Mouse (Mus musculus) forebrain, embryonic 11.5 days (tissue): ENCODE data around the gene Grik2. TPM values are rescaled to one million over a fixed set of nuclear protein-coding genes. Genes with fewer than 3 reads are reported as not detected.
A peak's percentile ranks its signal among the peaks of the same experiment; 100 is the strongest.

ENCODE experiments used
- ATAC-seq: fragments of 200-750 bp; cut with Nextera tagmentation; replicated peaks from 2 replicates; pipeline ENCODE4 v1.8.0; 2017; ENCODE audit warnings: moderate TSS enrichment; ENCODE audit not compliant: low FRiP score
- DNase-seq: peaks from one replicate; pipeline ENCODE4 v3.0.0-alpha.2; 2017; ENCODE audit warnings: low spot score
- H3K27ac ChIP-seq: fragments of 300-500 bp; sonication (generic); 2 replicates; pipeline ENCODE4 v1.5.1; 2014; ENCODE audit warnings: low read depth, low read length
- H3K27me3 ChIP-seq: fragments of 300-500 bp; sonication (generic); 2 replicates; pipeline ENCODE4 v1.6.1; 2014; ENCODE audit warnings: mild to moderate bottlenecking, low read length, mixed read lengths; ENCODE audit not compliant: control insufficient read depth, insufficient read depth
- H3K36me3 ChIP-seq: fragments of 300-500 bp; sonication (generic); 2 replicates; pipeline ENCODE4 v1.6.1; 2014; ENCODE audit warnings: mild to moderate bottlenecking, low read length, moderate library complexity, mixed read lengths; ENCODE audit not compliant: control insufficient read depth, insufficient read depth
- H3K4me1 ChIP-seq: fragments of 300-500 bp; sonication (generic); replicated peaks from 2 replicates; pipeline ENCODE4 v1.6.1; 2014; ENCODE audit warnings: low read length, mixed read lengths; ENCODE audit not compliant: control insufficient read depth, insufficient read depth
- H3K4me2 ChIP-seq: fragments of 300-500 bp; sonication (generic); 2 replicates; pipeline ENCODE4 v1.6.1; 2014; ENCODE audit warnings: low read depth, mild to moderate bottlenecking, low read length, moderate library complexity, mixed read lengths; ENCODE audit not compliant: severe bottlenecking
- H3K4me3 ChIP-seq: fragments of 300-500 bp; sonication (generic); 2 replicates; pipeline ENCODE4 v1.5.1; 2014; ENCODE audit warnings: low read depth, low read length
- H3K9ac ChIP-seq: fragments of 300-500 bp; sonication (generic); 2 replicates; pipeline ENCODE4 v1.6.1; 2014; ENCODE audit warnings: low read length
- H3K9me3 ChIP-seq: fragments of 300-500 bp; sonication (generic); 2 replicates; pipeline ENCODE4 v1.6.1; 2016; ENCODE audit warnings: low read length, mixed read lengths; ENCODE audit not compliant: control insufficient read depth
- WGBS: fragments of 180-500 bp; shearing (Covaris S2); extraction: QIAGEN DNeasy Blood & Tissue Kit; methylation state at CpG from one replicate; pipeline ENCODE4 v1.1.7; 2014; 5-methylcytosine and 5-hydroxymethylcytosine counted together
- polyA plus RNA-seq: library from polyadenylated mRNA; unstranded; fragments of >200 nt; fragmentation: Nextera tagmentation; extraction: Ambion mirVana; gene quantifications from 2 replicates; pipeline ENCODE4 v1.2.1, GENCODE M21; 2014

The Grik2 gene
- 16.0 and 17.3 TPM in 2 replicates for polyA plus RNA-seq

DNA sequence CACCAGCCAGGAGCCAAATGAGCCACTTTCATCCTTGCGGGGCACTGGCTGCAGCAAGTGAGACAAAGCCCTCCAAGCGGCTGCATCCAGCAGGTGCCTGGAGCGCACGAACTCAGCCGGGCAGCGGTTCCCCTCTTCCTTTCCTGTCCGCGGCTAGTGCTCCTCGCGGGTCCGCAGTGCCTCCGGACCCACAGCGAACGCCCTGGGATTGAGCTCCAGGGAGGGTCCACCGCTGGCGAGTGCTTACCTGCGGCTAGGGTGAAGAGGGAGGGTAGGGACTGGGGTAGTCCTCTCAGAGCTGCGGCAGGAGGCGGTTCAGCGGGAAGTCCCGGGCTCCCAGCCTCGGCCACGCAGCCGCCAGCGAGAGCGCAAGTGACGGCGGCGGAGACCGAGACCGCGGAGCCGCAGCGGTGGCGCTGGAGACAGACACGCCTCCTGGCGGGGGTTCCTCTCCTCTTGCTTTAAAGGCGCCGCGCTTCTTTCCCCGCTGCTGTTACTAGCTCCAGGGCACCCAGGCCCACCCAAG, at the start of gene Grik2:
Grik2 (minus strand) TSS at position 386 of the 526 bp plus-strand sequence.
- Histone ChIP-seq H3K4me2 (peak within 1 kb of the TSS; percentile 64), H3K27me3 (no peaks in the 10 kb centered on the region), H3K36me3 (no peaks in the 10 kb centered on the region), H3K4me1 (no peaks in the 10 kb centered on the region; the same call in 1 of the 2 replicates), H3K27ac (peak within 1 kb of the TSS; percentile 50; the same call in 1 of the 2 replicates), H3K4me3 (peak within 1 kb of the TSS; percentile 69), H3K9ac (peak within 1 kb of the TSS; percentile 82), H3K9me3 (no peaks in the 10 kb centered on the region)
- DNase-seq (peak; percentile 88), ATAC-seq (peak; percentile 90)
- WGBS: 1% methylated on average over 40 of the region's 41 CpGs

DNA sequence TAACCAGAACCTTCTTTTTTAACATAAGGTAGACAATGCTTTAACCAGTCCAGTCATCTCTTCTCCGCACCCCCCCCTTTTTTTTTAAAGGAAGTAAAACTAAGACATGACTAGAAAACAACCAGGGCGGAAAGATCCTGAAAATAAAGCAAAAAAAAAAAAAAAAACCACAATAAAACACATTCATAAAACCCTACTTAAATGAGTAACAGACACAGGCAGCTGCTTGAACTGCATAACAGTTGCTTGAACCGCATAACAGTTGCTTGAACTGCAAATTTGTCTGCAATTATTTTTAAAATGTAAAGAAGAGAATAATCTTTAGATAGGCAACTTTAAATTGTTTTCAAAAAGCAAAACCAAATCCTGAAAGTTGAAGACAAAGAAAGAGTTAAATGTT, 45.8 kb upstream of the Grik2 start:
- H3K27ac ChIP-seq: no peak overlapping the region
- 81% methylated on average over 3 of the region's 3 CpGs for WGBS
- DNase-seq (no peak), ATAC-seq (no peak)
- H3K4me2 ChIP-seq: no peak overlapping the region
- H3K9ac ChIP-seq: no peak overlapping the region
- H3K27me3 ChIP-seq: no peaks in the 10 kb centered on the region
- no peaks in the 10 kb centered on the region for H3K9me3 ChIP-seq
- no peak overlapping the region for H3K4me3 ChIP-seq
- no peaks in the 10 kb centered on the region for H3K4me1 ChIP-seq
- no peaks in the 10 kb centered on the region for H3K36me3 ChIP-seq

DNA sequence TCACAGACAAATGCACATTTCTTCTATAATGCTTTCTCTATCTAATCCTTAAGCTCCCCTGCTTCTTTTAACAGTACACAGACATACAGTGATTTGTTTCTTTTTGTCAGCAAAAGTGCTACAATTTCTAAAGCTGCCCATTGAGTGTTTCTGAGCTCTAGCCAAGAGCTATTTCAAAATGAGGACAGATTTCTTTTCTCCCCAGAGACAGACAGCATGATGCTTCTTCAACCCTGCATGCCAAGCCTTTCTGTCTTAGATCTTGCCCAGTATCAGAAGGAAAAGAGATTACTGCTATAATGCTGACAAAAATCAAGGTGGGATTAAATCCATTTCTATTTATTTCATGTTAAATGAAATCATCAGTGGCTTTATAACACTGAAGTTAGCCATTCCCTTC, 18.7 kb upstream of the Grik2 start:
- Histone ChIP-seq H3K4me3 (no peak overlapping the region), H3K4me1 (no peaks in the 10 kb centered on the region), H3K27ac (no peak overlapping the region), H3K9me3 (no peaks in the 10 kb centered on the region), H3K27me3 (no peaks in the 10 kb centered on the region), H3K4me2 (no peak overlapping the region), H3K9ac (no peak overlapping the region), H3K36me3 (no peaks in the 10 kb centered on the region)
- DNase-seq: no peak
- no peak for ATAC-seq

DNA sequence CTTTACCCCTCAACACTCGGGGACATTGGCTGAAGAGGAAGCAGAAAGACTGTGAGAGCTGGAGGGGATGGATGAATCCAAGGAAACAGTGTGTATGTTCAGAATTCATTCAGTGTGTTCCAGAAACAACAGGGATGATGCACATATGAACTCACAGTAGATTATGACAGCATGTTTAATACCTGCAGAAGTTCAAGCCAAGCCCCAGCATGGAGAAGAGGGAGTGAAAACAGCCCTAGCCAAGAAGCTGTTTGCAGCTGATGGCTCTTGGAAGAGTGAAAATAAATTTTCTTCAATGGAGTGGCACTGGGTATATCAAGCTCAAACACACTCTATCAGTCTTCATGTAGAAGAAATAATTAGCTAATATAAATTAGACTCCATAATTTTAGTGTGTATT, 12.4 kb upstream of the Grik2 start:
- Histone ChIP-seq H3K9me3 (no peaks in the 10 kb centered on the region), H3K4me3 (no peak overlapping the region), H3K4me1 (no peaks in the 10 kb centered on the region), H3K27me3 (no peaks in the 10 kb centered on the region), H3K27ac (no peak overlapping the region), H3K4me2 (no peak overlapping the region), H3K36me3 (no peaks in the 10 kb centered on the region), H3K9ac (no peak overlapping the region)
- 94% methylated on average over 1 of the region's 1 CpGs for WGBS
- DNase-seq: no peak
- ATAC-seq: no peak

DNA sequence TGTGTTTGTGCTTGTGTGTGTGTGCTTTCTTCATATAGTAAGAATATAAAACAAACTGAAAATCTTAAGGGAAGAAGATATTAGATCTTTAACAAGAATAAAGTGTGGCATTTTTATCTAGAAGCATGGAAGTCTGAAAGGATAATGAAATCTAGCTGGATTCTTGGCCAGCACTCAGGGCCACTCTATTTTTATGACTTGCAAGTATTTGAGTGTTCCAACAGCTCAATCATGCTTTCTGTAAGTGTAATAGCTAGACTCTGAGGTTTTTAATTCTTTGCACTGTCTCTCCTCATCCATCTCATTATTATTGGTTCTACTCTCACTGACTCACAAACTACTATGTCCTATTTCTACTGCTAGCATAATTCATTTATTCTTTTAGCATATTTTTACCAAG, 5.6 kb upstream of the Grik2 start:
- Histone ChIP-seq H3K4me2 (no peak overlapping the region), H3K36me3 (no peaks in the 10 kb centered on the region), H3K4me1 (no peaks in the 10 kb centered on the region), H3K4me3 (no peak overlapping the region), H3K27me3 (no peaks in the 10 kb centered on the region), H3K27ac (no peak overlapping the region), H3K9me3 (no peaks in the 10 kb centered on the region), H3K9ac (no peak overlapping the region)
- ATAC-seq (no peak), DNase-seq (no peak)

DNA sequence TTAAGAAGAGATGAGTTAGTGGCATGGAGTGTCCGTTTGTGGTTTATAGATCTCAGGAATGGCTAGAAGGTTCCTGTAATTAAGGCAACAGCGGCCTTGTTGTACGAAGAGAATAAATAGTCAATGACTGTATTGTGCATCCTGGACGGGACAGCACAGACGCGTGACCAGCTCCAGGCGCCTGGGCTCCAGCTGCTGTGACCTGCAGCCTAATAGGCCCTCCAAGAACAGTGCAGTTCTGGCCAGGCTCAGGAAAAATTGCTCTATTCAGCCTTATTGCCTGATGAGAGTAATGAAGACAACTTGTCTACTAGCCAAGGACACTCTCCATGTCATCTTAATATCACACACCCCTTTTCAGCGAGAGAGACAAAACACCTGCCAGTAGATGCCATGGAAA, 1.8 kb upstream of the Grik2 start:
- Histone ChIP-seq H3K4me1 (no peaks in the 10 kb centered on the region), H3K4me2 (no peak overlapping the region), H3K9me3 (no peaks in the 10 kb centered on the region), H3K9ac (no peak overlapping the region), H3K27ac (no peak overlapping the region), H3K27me3 (no peaks in the 10 kb centered on the region), H3K36me3 (no peaks in the 10 kb centered on the region), H3K4me3 (no peak overlapping the region)
- no peak for DNase-seq
- ATAC-seq: no peak
- 60% methylated on average over 8 of the region's 8 CpGs for WGBS

DNA sequence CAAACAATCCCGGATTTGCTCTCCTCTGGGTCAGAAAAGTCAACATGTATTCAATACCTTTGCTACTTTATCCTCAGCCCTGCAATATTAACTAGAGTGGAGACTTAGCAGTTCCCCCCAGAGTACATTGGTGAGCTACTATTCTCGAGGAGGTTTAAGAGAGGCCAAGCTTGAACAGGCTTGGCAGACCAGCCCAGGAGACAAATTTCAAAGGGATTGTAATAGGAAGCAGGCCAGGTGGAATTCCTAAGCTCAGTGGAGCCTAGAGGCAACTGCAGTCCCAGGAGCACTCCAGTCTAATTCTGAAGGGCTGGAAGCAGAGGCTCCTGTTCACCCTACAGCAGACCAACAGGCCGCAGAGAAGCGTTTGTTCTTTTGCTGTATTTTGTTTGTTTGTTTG, 1.1 kb upstream of the Grik2 start:
- Histone ChIP-seq H3K4me3 (no peak overlapping the region), H3K36me3 (no peaks in the 10 kb centered on the region), H3K9me3 (no peaks in the 10 kb centered on the region), H3K4me1 (no peaks in the 10 kb centered on the region), H3K9ac (no peak overlapping the region), H3K27me3 (no peaks in the 10 kb centered on the region), H3K4me2 (no peak overlapping the region), H3K27ac (no peak overlapping the region)
- ATAC-seq (no peak), DNase-seq (no peak)
- WGBS: 31% methylated on average over 4 of the region's 4 CpGs

DNA sequence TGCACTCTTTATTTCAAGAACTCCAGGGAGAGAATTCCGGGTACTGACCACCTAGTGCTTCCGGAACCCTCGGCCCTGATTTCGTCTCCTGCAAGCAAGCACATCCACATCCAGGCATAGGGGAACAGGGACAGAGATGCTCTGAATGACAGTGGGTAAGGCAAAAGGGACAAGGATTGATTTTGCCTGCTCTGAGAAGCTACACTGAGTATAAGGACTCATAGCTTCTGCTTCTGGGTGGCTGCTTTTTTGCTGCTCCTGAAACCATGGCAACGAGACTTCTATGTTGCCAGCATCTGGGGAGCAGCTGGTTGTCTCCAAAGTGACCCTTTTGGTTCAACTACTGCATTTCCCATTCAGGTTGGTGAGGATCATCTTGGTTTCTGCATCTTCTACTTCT, 348 bp upstream of the Grik2 start:
- ATAC-seq (no peak; the same call in 1 of the 2 replicates), DNase-seq (no peak)
- H3K36me3 ChIP-seq: no peaks in the 10 kb centered on the region
- peak overlapping the region; percentile 82; the same call in 1 of the 2 replicates for H3K9ac ChIP-seq
- no peaks in the 10 kb centered on the region for H3K27me3 ChIP-seq
- H3K9me3 ChIP-seq: no peaks in the 10 kb centered on the region
- no peak overlapping the region for H3K27ac ChIP-seq
- H3K4me3 ChIP-seq: peak overlapping the region; percentile 69
- peak overlapping the region; percentile 64 for H3K4me2 ChIP-seq
- no peaks in the 10 kb centered on the region for H3K4me1 ChIP-seq
- WGBS: 10% methylated on average over 5 of the region's 5 CpGs

DNA sequence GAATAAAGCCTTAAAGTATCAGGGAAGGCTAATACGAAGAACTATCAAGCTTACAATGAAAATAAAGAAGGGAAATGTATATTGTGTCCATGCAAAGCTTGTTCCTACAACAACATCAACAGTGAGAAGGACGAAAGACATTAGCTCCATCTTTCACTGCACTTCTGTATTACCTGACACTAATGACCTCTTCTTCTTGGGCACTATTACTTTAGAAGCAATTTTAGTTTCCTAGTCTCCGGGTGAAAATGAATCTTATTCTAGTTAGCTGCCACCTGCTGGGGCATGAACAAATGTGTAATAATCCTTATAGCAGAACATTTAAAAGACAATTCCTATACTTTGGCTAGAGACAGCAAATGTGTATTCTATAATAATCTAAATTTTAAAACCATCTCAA, 1.9 kb downstream of the Grik2 start:
- H3K4me2 ChIP-seq: peak overlapping the region; percentile 40; the same call in 1 of the 2 replicates
- WGBS: 38% methylated on average over 3 of the region's 3 CpGs
- peak overlapping the region; percentile 20 for H3K4me3 ChIP-seq
- no peak overlapping the region for H3K27ac ChIP-seq
- DNase-seq (no peak), ATAC-seq (no peak)
- no peaks in the 10 kb centered on the region for H3K36me3 ChIP-seq
- H3K9me3 ChIP-seq: no peaks in the 10 kb centered on the region
- peaks cover 3% of the 10 kb centered on the region; the same call in 1 of the 2 replicates for H3K4me1 ChIP-seq
- H3K9ac ChIP-seq: no peak overlapping the region
- no peaks in the 10 kb centered on the region for H3K27me3 ChIP-seq
